Mouse (Mus musculus) liver, postnatal 0 days (tissue): ENCODE results near the gene Mad1l1. TPM values are rescaled to one million over a fixed set of nuclear protein-coding genes. Genes with fewer than 3 reads are reported as not detected.

Source experiments
- ATAC-seq: fragments of 200-750 bp; cut with Nextera tagmentation; 2 replicates; pipeline ENCODE4 v1.8.0; 2017; ENCODE audit warnings: mild to moderate bottlenecking, moderate library complexity
- DNase-seq: peaks from one replicate; pipeline ENCODE4 v3.0.0-alpha.2; 2016
- H3K27ac ChIP-seq: fragments of 300-500 bp; sonication (generic); 2 replicates; pipeline ENCODE4 v1.5.1; 2014; ENCODE audit warnings: antibody characterized with exemption, moderate library complexity, mild to moderate bottlenecking, low read depth
- H3K27me3 ChIP-seq: fragments of 300-500 bp; sonication (generic); 2 replicates; pipeline ENCODE4 v1.6.1; 2014; ENCODE audit warnings: low read length, control low read depth, mixed read lengths; ENCODE audit not compliant: insufficient read depth
- H3K36me3 ChIP-seq: fragments of 300-500 bp; sonication (generic); replicated peaks from 2 replicates; pipeline ENCODE4 v1.6.1; 2014; ENCODE audit warnings: mild to moderate bottlenecking, control low read depth, low read length, moderate library complexity, mixed read lengths; ENCODE audit not compliant: insufficient read depth
- H3K4me1 ChIP-seq: fragments of 300-500 bp; sonication (generic); 2 replicates; pipeline ENCODE4 v1.6.1; 2014; ENCODE audit warnings: antibody characterized with exemption, mild to moderate bottlenecking, control low read depth; ENCODE audit not compliant: insufficient read depth
- H3K4me2 ChIP-seq: fragments of 300-500 bp; sonication (generic); 2 replicates; pipeline ENCODE4 v1.6.1; 2014; ENCODE audit warnings: low read depth, mild to moderate bottlenecking, low read length, moderate library complexity, mixed read lengths
- H3K4me3 ChIP-seq: fragments of 300-500 bp; sonication (generic); 2 replicates; pipeline ENCODE4 v1.5.1; 2014; ENCODE audit warnings: low read depth, low read length
- H3K9ac ChIP-seq: fragments of 300-500 bp; sonication (generic); replicated peaks from 2 replicates; pipeline ENCODE4 v1.6.1; 2014; ENCODE audit warnings: mild to moderate bottlenecking, moderate library complexity
- H3K9me3 ChIP-seq: fragments of 300-500 bp; sonication (generic); 2 replicates; pipeline ENCODE4 v1.6.1; 2016; ENCODE audit warnings: mild to moderate bottlenecking, control low read depth, low read length, mixed read lengths
- CTCF ChIP-seq: sonication (generic); IDR thresholded peaks from 2 replicates; pipeline ENCODE4 v1.5.1; 2016; ENCODE audit warnings: antibody characterized with exemption, low read depth
- EP300 ChIP-seq: IDR thresholded peaks from 2 replicates; pipeline ENCODE4 v1.6.1; 2016; ENCODE audit warnings: antibody characterized with exemption, low read depth, mild to moderate bottlenecking
- WGBS: fragments of 180-500 bp; shearing (Covaris S2); extraction: QIAGEN DNeasy Blood & Tissue Kit; methylation state at CpG from one replicate; pipeline ENCODE4 v1.1.7; 2014; ENCODE audit not compliant: insufficient replicate concordance; 5-methylcytosine and 5-hydroxymethylcytosine counted together
- polyA plus RNA-seq: library from polyadenylated mRNA; unstranded; fragments of >200 nt; fragmentation: Nextera tagmentation; extraction: Ambion mirVana; gene quantifications from 2 replicates; pipeline ENCODE4 v1.2.1, GENCODE M21; 2015

The Mad1l1 gene
- polyA plus RNA-seq, 1 experiment from 2014 or later = 17.0 TPM

DNA sequence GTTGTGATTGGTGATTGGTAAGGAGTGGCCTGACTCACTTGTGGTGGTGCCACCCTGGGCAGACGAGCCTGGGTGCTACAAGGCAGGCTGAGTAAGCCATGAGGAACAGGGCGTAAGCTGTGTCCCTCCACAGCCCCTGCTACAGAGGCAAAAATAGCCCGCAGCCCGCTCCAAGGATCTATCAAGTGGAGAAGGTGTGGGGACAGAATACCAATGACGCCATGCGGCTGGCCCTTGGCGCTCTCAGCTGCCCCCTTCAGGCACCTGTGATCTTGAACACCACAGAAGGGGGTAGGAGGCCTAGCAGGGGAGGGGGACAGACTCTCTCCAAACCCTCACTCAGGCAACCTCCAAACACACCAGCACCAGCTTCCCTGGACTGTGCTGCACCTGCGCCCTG, 15.3 kb downstream of the Mad1l1 start:
- Histone ChIP-seq H3K36me3 (peaks cover 61% of the 10 kb centered on the region), H3K4me3 (no peak overlapping the region), H3K9ac (no peak overlapping the region), H3K4me2 (no peak overlapping the region), H3K27ac (no peak overlapping the region), H3K4me1 (no peaks in the 10 kb centered on the region), H3K9me3 (no peaks in the 10 kb centered on the region), H3K27me3 (no peaks in the 10 kb centered on the region)
- 87% methylated on average over 8 of the region's 8 CpGs for WGBS
- TF ChIP-seq CTCF = no peak
- TF ChIP-seq EP300 = no peak
- DNase-seq (no peak), ATAC-seq (no peak)

GRCm38 (mm10) chr5:140298291-140298690, 23.1 kb downstream of the Mad1l1 start:
- WGBS = 91% methylated on average over 4 of the region's 4 CpGs
- H3K27me3 ChIP-seq = no peaks in the 10 kb centered on the region
- H3K4me2 ChIP-seq = no peak overlapping the region
- H3K27ac ChIP-seq = no peak overlapping the region
- H3K9me3 ChIP-seq = no peaks in the 10 kb centered on the region
- TF ChIP-seq CTCF (no peak), EP300 (no peak)
- ATAC-seq = no peak
- DNase-seq = no peak
- H3K4me3 ChIP-seq = no peak overlapping the region
- peaks cover 52% of the 10 kb centered on the region for H3K36me3 ChIP-seq
- H3K4me1 ChIP-seq = no peaks in the 10 kb centered on the region
- no peak overlapping the region for H3K9ac ChIP-seq

DNA sequence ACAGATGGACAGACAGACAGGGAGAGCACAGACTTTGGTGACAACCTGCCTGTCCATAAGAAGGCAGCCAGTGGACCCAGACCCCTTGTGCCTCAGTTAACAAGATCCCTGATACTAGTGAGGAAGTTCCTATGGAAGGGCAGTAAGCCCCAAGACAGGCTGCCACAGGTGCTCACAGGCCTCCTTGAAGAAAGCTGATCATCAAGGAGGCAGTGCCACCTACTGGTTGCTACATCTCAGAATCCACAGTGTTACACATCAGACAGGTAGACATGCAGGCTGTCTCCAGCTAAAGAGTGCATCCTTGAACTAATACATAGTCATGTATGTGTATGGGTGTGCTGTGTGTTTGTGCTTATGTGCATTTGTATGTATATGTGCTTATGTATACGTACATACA, 29.2 kb downstream of the Mad1l1 start:
- no peak overlapping the region for H3K4me2 ChIP-seq
- DNase-seq = peak; percentile 56

DNA sequence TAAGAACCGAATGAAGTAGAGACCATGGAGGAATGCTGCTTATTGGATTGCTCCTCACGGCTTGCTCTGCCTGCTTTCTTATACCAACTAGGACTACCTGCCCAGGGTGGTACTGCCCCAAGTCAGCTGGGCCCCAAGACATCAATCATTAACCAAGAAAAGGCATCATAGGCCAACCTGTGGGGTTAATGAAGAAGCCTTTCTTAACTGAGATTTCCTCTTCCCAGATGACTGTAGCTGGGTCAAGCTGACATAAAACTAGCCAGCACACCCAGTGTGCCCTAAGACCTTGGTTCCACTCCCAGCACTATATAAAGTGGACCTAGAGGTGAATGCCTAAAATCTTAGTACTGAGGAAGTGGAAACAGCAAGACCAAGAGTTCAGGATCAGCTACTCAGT, 32.2 kb downstream of the Mad1l1 start:
- no peaks in the 10 kb centered on the region for H3K27me3 ChIP-seq
- H3K4me1 ChIP-seq = no peaks in the 10 kb centered on the region
- 92% methylated on average over 2 of the region's 2 CpGs for WGBS
- TF ChIP-seq EP300 (no peak), CTCF (no peak)
- no peaks in the 10 kb centered on the region for H3K9me3 ChIP-seq
- H3K4me3 ChIP-seq = no peak overlapping the region
- H3K36me3 ChIP-seq = peaks cover 18% of the 10 kb centered on the region
- H3K27ac ChIP-seq = no peak overlapping the region
- DNase-seq (no peak), ATAC-seq (no peak)
- no peak overlapping the region for H3K4me2 ChIP-seq
- H3K9ac ChIP-seq = no peak overlapping the region

More for the DNA sequence above, 29.2 kb downstream of the Mad1l1 start:
- Histone ChIP-seq H3K9me3 (no peaks in the 10 kb centered on the region), H3K27me3 (no peaks in the 10 kb centered on the region), H3K4me1 (no peaks in the 10 kb centered on the region), H3K27ac (no peak overlapping the region), H3K36me3 (peaks cover 35% of the 10 kb centered on the region), H3K4me3 (no peak overlapping the region), H3K9ac (no peak overlapping the region)
- peak; percentile 38; the same call in 1 of the 2 replicates for ATAC-seq
- 89% methylated on average over 1 of the region's 1 CpGs for WGBS
- TF ChIP-seq CTCF (peak; percentile 86), EP300 (no peak)

GRCm38 (mm10) chr5:140288287-140288686, 33.1 kb downstream of the Mad1l1 start:
- DNase-seq (no peak), ATAC-seq (no peak)
- Histone ChIP-seq H3K9ac (no peak overlapping the region), H3K9me3 (no peaks in the 10 kb centered on the region), H3K27me3 (no peaks in the 10 kb centered on the region), H3K36me3 (peaks cover 16% of the 10 kb centered on the region), H3K27ac (no peak overlapping the region), H3K4me1 (peaks cover 2% of the 10 kb centered on the region; the same call in 1 of the 2 replicates), H3K4me2 (no peak overlapping the region), H3K4me3 (no peak overlapping the region)
- 95% methylated on average over 3 of the region's 3 CpGs for WGBS
- TF ChIP-seq EP300 (no peak), CTCF (no peak)

- TF ChIP-seq CTCF = no peak
- TF ChIP-seq EP300 = no peak
- no peak overlapping the region for H3K27ac ChIP-seq
- no peak overlapping the region for H3K9ac ChIP-seq
- peaks cover 10% of the 10 kb centered on the region for H3K4me1 ChIP-seq
- H3K36me3 ChIP-seq = 0 out of 2 replicates have a peak, but pooled peaks cover 10% of the 10 kb centered on the region
- H3K4me2 ChIP-seq = no peak overlapping the region
- no peaks in the 10 kb centered on the region for H3K27me3 ChIP-seq
- H3K4me3 ChIP-seq = no peak overlapping the region
- H3K9me3 ChIP-seq = no peaks in the 10 kb centered on the region
- 83% methylated on average over 2 of the region's 2 CpGs for WGBS
- ATAC-seq (no peak), DNase-seq (no peak)
These were observed 36.6 kb downstream of the Mad1l1 start for GRCm38 (mm10) chr5:140284761-140285160.

GRCm38 (mm10) chr5:140284011-140284410, 37.3 kb downstream of the Mad1l1 start:
- H3K36me3 ChIP-seq = 0 out of 2 replicates have a peak, but pooled peaks cover 10% of the 10 kb centered on the region

More at GRCm38 (mm10) chr5:140284011-140284410, 37.3 kb downstream of the Mad1l1 start:
- Histone ChIP-seq H3K9me3 (no peaks in the 10 kb centered on the region), H3K27me3 (no peaks in the 10 kb centered on the region), H3K4me2 (no peak overlapping the region), H3K27ac (no peak overlapping the region), H3K4me3 (no peak overlapping the region), H3K4me1 (peaks cover 10% of the 10 kb centered on the region), H3K9ac (no peak overlapping the region)
- ATAC-seq (no peak), DNase-seq (no peak)
- WGBS = 90% methylated on average over 2 of the region's 2 CpGs
- no peak for TF ChIP-seq EP300
- TF ChIP-seq CTCF = no peak
